Mouse (Mus musculus): ENCODE data around the gene Galnt10. TPM values are rescaled to one million over a fixed set of nuclear protein-coding genes. Genes with fewer than 3 reads are reported as not detected.

Gene Galnt10
- polyA plus RNA-seq, 1 experiment, result 37.0 TPM

GRCm38 (mm10) chr11:57673977-57674687 lies 28.9 kb downstream of the Galnt10 start:
- H3K4me1 ChIP-seq (ENCODE audit: control insufficient read depth, insufficient read depth, insufficient read length, low read length), result peaks cover 35% of the 10 kb centered on the region
- TF ChIP-seq POLR2A (IDR thresholded peaks at IDR 0.05; ENCODE audit: low read depth, low read length) (no peak), CTCF (IDR thresholded peaks at IDR 0.05; ENCODE audit: extremely low read depth, insufficient read length, insufficient replicate concordance, low read depth, low read length) (no peak)
- WGBS, result 48% methylated on average over 12 of the region's 12 CpGs
- H3K36me3 ChIP-seq (ENCODE audit: control insufficient read depth, insufficient read depth, low read length), result peaks cover 4% of the 10 kb centered on the region
- H3K4me3 ChIP-seq (ENCODE audit: low read depth, low read length), result no peak overlapping the region
- no peaks in the 10 kb centered on the region for H3K27me3 ChIP-seq (ENCODE audit: control insufficient read depth, insufficient read depth, low read length)
- H3K27ac ChIP-seq (ENCODE audit: insufficient read depth, low read depth, low read length), result peak overlapping the region; percentile 70

GRCm38 (mm10) chr11:57677261-57677660 lies 32.0 kb downstream of the Galnt10 start:
- peaks cover 46% of the 10 kb centered on the region for H3K4me1 ChIP-seq (ENCODE audit: control insufficient read depth, insufficient read depth, insufficient read length, low read length)

GRCm38 (mm10) chr11:57682589-57682988 lies 37.3 kb downstream of the Galnt10 start:
- H3K4me3 ChIP-seq (ENCODE audit: low read depth, low read length), result no peak overlapping the region
- WGBS, result 62% methylated on average over 7 of the region's 7 CpGs
- TF ChIP-seq POLR2A (IDR thresholded peaks at IDR 0.05; ENCODE audit: low read depth, low read length) (no peak), CTCF (IDR thresholded peaks at IDR 0.05; ENCODE audit: extremely low read depth, insufficient read length, insufficient replicate concordance, low read depth, low read length) (no peak)
- peaks cover 4% of the 10 kb centered on the region for H3K36me3 ChIP-seq (ENCODE audit: control insufficient read depth, insufficient read depth, low read length)
- H3K27me3 ChIP-seq (ENCODE audit: control insufficient read depth, insufficient read depth, low read length), result no peaks in the 10 kb centered on the region
- no peak overlapping the region for H3K27ac ChIP-seq (ENCODE audit: insufficient read depth, low read depth, low read length)
- H3K4me1 ChIP-seq (ENCODE audit: control insufficient read depth, insufficient read depth, insufficient read length, low read length), result peaks cover 46% of the 10 kb centered on the region

More at GRCm38 (mm10) chr11:57677261-57677660, 32.0 kb downstream of the Galnt10 start:
- H3K27ac ChIP-seq (ENCODE audit: insufficient read depth, low read depth, low read length), result peak overlapping the region; percentile 33; the same call in 1 of the 2 replicates
- H3K27me3 ChIP-seq (ENCODE audit: control insufficient read depth, insufficient read depth, low read length), result no peaks in the 10 kb centered on the region
- WGBS, result 56% methylated on average over 3 of the region's 3 CpGs
- no peak for TF ChIP-seq POLR2A (IDR thresholded peaks at IDR 0.05; ENCODE audit: low read depth, low read length)
- TF ChIP-seq CTCF (IDR thresholded peaks at IDR 0.05; ENCODE audit: extremely low read depth, insufficient read length, insufficient replicate concordance, low read depth, low read length), result no peak
- H3K36me3 ChIP-seq (ENCODE audit: control insufficient read depth, insufficient read depth, low read length), result peaks cover 4% of the 10 kb centered on the region
- H3K4me3 ChIP-seq (ENCODE audit: low read depth, low read length), result no peak overlapping the region

GRCm38 (mm10) chr11:57683125-57683524 lies 37.9 kb downstream of the Galnt10 start:
- H3K36me3 ChIP-seq (ENCODE audit: control insufficient read depth, insufficient read depth, low read length), result peaks cover 4% of the 10 kb centered on the region
- 77% methylated on average over 12 of the region's 12 CpGs for WGBS
- H3K27ac ChIP-seq (ENCODE audit: insufficient read depth, low read depth, low read length), result no peak overlapping the region
- no peak overlapping the region for H3K4me3 ChIP-seq (ENCODE audit: low read depth, low read length)
- no peak for TF ChIP-seq POLR2A (IDR thresholded peaks at IDR 0.05; ENCODE audit: low read depth, low read length)
- TF ChIP-seq CTCF (IDR thresholded peaks at IDR 0.05; ENCODE audit: extremely low read depth, insufficient read length, insufficient replicate concordance, low read depth, low read length), result no peak
- peaks cover 52% of the 10 kb centered on the region for H3K4me1 ChIP-seq (ENCODE audit: control insufficient read depth, insufficient read depth, insufficient read length, low read length)
- no peaks in the 10 kb centered on the region for H3K27me3 ChIP-seq (ENCODE audit: control insufficient read depth, insufficient read depth, low read length)

GRCm38 (mm10) chr11:57683931-57684330 lies 38.7 kb downstream of the Galnt10 start:
- TF ChIP-seq POLR2A (IDR thresholded peaks at IDR 0.05; ENCODE audit: low read depth, low read length) (no peak), CTCF (IDR thresholded peaks at IDR 0.05; ENCODE audit: extremely low read depth, insufficient read length, insufficient replicate concordance, low read depth, low read length) (no peak)
- Histone ChIP-seq H3K27me3 (ENCODE audit: control insufficient read depth, insufficient read depth, low read length) (no peaks in the 10 kb centered on the region), H3K4me3 (ENCODE audit: low read depth, low read length) (no peak overlapping the region), H3K27ac (ENCODE audit: insufficient read depth, low read depth, low read length) (no peak overlapping the region), H3K36me3 (ENCODE audit: control insufficient read depth, insufficient read depth, low read length) (no peaks in the 10 kb centered on the region; the same call in none of the 2 replicates), H3K4me1 (ENCODE audit: control insufficient read depth, insufficient read depth, insufficient read length, low read length) (peaks cover 60% of the 10 kb centered on the region)
- 54% methylated on average over 8 of the region's 8 CpGs for WGBS

- H3K27me3 ChIP-seq (ENCODE audit: control insufficient read depth, insufficient read depth, low read length), result no peaks in the 10 kb centered on the region
- H3K27ac ChIP-seq (ENCODE audit: insufficient read depth, low read depth, low read length), result no peak overlapping the region
- 54% methylated on average over 5 of the region's 5 CpGs for WGBS
- TF ChIP-seq POLR2A (IDR thresholded peaks at IDR 0.05; ENCODE audit: low read depth, low read length) (no peak), CTCF (IDR thresholded peaks at IDR 0.05; ENCODE audit: extremely low read depth, insufficient read length, insufficient replicate concordance, low read depth, low read length) (no peak)
- peaks cover 67% of the 10 kb centered on the region for H3K4me1 ChIP-seq (ENCODE audit: control insufficient read depth, insufficient read depth, insufficient read length, low read length)
- no peak overlapping the region for H3K4me3 ChIP-seq (ENCODE audit: low read depth, low read length)
- H3K36me3 ChIP-seq (ENCODE audit: control insufficient read depth, insufficient read depth, low read length), result no peaks in the 10 kb centered on the region; the same call in 1 of the 2 replicates
Observed at GRCm38 (mm10) chr11:57684891-57685290, 39.6 kb downstream of the Galnt10 start.

- Histone ChIP-seq H3K4me1 (ENCODE audit: control insufficient read depth, insufficient read depth, insufficient read length, low read length) (peaks cover 66% of the 10 kb centered on the region), H3K36me3 (ENCODE audit: control insufficient read depth, insufficient read depth, low read length) (no peaks in the 10 kb centered on the region; the same call in 1 of the 2 replicates), H3K27me3 (ENCODE audit: control insufficient read depth, insufficient read depth, low read length) (no peaks in the 10 kb centered on the region), H3K27ac (ENCODE audit: insufficient read depth, low read depth, low read length) (peak overlapping the region; percentile 81), H3K4me3 (ENCODE audit: low read depth, low read length) (peak overlapping the region; percentile 18; the same call in 1 of the 2 replicates)
- WGBS, result 54% methylated on average over 10 of the region's 10 CpGs
- TF ChIP-seq POLR2A (IDR thresholded peaks at IDR 0.05; ENCODE audit: low read depth, low read length) (no peak), CTCF (IDR thresholded peaks at IDR 0.05; ENCODE audit: extremely low read depth, insufficient read length, insufficient replicate concordance, low read depth, low read length) (no peak)
Observed at GRCm38 (mm10) chr11:57685689-57686454, 40.6 kb downstream of the Galnt10 start.
